Mouse (Mus musculus) megakaryocyte, embryonic 14.5 days (primary cell): Measurements from ENCODE around the gene D630003M21Rik. TPM values are rescaled to one million over a fixed set of nuclear protein-coding genes. Genes with fewer than 3 reads are reported as not detected.

Experiments used
- H3K27me3 ChIP-seq: replicated peaks from 2 replicates; pipeline ENCODE3; 2012; ENCODE audit warnings: inconsistent platforms
- H3K36me3 ChIP-seq: replicated peaks from 2 replicates; pipeline ENCODE3; 2012; ENCODE audit warnings: low read length, inconsistent platforms, mixed read lengths
- H3K4me1 ChIP-seq: 2 replicates; pipeline ENCODE4 v1.6.1; 2012; ENCODE audit warnings: inconsistent platforms
- H3K4me3 ChIP-seq: replicated peaks from 2 replicates; pipeline ENCODE3; 2012; ENCODE audit warnings: moderate library complexity, mild to moderate bottlenecking, inconsistent platforms
- H3K9me3 ChIP-seq: 2 replicates; pipeline ENCODE4 v1.6.1; 2012; ENCODE audit warnings: inconsistent platforms
- FLI1 ChIP-seq: IDR thresholded peaks from 2 replicates; pipeline ENCODE4 v1.6.1; 2012; ENCODE audit warnings: low read length, inconsistent platforms, mixed read lengths
- GATA1 ChIP-seq: IDR thresholded peaks from 3 replicates; pipeline ENCODE4 v1.6.1; 2012; ENCODE audit warnings: mixed read lengths, low read length, inconsistent platforms, borderline replicate concordance
- polyA plus RNA-seq: library from polyadenylated mRNA; stranded (reverse); fragments of >175 nt; gene quantifications from 2 replicates; pipeline ENCODE4 v1.2.3, GENCODE M21; 2012; ENCODE audit warnings: low replicate concordance; ENCODE audit not compliant: insufficient read depth

Gene D630003M21Rik
- polyA plus RNA-seq, 1 experiment: not detected

DNA sequence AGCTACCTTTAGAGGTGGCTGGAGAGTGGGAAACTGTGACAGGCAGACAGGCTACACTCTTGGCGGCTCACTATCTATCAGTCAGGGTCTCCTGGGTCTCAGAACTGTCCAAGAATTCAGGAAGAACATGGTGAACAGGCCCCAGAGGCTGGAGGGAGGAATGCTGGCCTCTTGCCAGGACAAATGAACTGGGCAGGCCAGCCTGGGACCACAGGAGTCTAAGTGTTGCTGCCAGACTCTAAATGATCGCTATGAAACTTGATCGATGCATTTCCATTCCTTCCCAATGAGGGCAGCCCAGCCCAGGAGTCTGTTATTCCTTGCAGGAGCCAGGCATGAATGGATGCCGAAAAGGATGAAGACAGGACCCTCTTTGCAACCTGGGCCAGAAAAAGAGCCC, 6.4 kb downstream of the D630003M21Rik start:
- H3K4me3 ChIP-seq: no peak overlapping the region
- no peaks in the 10 kb centered on the region for H3K36me3 ChIP-seq
- peaks cover 13% of the 10 kb centered on the region for H3K9me3 ChIP-seq
- TF ChIP-seq FLI1 (no peak), GATA1 (no peak)
- H3K4me1 ChIP-seq: no peaks in the 10 kb centered on the region
- H3K27me3 ChIP-seq: peaks cover 89% of the 10 kb centered on the region

DNA sequence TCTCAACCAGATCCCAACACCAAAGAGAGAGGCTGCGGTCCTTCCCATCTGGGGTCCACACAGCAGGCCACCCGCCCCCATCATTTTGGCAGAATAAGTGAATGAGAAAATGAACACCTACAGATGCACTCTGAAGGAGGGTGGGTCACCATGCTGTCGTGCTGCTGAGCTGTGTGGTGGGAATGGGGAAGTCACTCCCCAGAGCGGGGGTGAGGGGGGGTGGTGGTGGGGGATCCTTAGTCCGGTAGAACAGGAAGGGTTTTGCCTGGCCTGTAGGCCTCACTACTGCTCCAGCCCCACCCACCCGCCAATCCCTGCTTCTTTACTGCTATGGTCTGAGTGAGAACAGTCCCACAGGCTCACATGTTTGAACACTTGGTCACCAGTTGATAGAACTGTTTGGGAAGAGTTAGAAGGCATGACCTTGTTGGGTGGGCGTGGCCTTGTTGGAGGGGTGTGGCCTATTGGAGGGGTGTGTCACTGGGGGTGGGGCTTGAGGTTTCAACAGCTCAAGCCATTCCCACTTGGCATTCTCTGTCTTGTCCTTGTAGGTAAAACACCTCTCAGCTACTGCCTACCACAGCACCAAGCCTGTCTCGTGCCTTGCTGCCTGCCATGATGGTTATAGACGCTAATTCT, 7.5 kb downstream of the D630003M21Rik start:
- no peaks in the 10 kb centered on the region for H3K36me3 ChIP-seq
- H3K9me3 ChIP-seq: peaks cover 13% of the 10 kb centered on the region
- TF ChIP-seq GATA1: no peak
- TF ChIP-seq FLI1: no peak
- H3K4me3 ChIP-seq: no peak overlapping the region
- peaks cover 89% of the 10 kb centered on the region for H3K27me3 ChIP-seq
- H3K4me1 ChIP-seq: no peaks in the 10 kb centered on the region

DNA sequence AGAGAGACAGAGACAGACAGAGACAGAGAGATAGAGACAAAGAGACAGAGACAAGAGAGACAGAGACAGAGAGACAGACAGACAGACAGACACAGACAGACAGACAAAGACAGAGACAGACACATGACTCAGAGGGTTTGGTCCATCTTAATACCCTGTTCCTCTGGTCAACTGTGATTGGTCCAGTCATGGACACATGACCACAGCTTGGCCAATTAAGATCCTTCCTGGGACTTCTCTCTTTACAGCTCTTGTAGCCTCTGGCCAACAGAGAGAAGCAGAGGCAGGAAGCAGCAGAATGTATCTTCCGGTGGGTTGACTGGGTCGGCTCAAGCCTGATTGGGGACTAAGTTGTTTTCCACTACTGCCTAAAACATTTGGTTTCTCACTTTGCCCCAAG, 9.5 kb downstream of the D630003M21Rik start:
- Histone ChIP-seq H3K36me3 (no peaks in the 10 kb centered on the region), H3K27me3 (peaks cover 93% of the 10 kb centered on the region), H3K9me3 (peaks cover 13% of the 10 kb centered on the region), H3K4me1 (no peaks in the 10 kb centered on the region), H3K4me3 (no peak overlapping the region)
- TF ChIP-seq FLI1: no peak
- no peak for TF ChIP-seq GATA1

DNA sequence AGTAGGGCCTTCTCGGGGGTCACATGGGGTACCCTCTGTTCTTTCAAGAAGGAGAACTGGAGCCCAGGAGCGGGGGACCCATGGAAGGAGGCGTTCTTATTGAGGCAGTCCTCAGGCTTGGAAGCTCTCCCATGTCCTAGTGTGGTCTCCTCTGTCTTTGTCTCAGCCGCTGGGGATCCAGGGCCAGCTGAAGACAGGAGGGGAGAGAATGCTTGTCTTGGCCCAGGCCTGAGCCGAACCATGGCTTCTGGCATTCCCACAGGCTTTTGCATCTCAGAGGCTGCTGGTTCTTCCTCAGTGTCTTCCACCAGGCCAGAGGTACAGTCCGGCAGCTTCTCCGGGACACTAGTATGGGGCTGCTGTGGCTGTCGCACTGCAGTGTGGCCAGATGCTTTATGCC, 12.5 kb downstream of the D630003M21Rik start:
- Histone ChIP-seq H3K4me1 (no peaks in the 10 kb centered on the region), H3K4me3 (no peak overlapping the region), H3K27me3 (peaks cover 96% of the 10 kb centered on the region), H3K9me3 (peaks cover 3% of the 10 kb centered on the region), H3K36me3 (no peaks in the 10 kb centered on the region)
- no peak for TF ChIP-seq FLI1

DNA sequence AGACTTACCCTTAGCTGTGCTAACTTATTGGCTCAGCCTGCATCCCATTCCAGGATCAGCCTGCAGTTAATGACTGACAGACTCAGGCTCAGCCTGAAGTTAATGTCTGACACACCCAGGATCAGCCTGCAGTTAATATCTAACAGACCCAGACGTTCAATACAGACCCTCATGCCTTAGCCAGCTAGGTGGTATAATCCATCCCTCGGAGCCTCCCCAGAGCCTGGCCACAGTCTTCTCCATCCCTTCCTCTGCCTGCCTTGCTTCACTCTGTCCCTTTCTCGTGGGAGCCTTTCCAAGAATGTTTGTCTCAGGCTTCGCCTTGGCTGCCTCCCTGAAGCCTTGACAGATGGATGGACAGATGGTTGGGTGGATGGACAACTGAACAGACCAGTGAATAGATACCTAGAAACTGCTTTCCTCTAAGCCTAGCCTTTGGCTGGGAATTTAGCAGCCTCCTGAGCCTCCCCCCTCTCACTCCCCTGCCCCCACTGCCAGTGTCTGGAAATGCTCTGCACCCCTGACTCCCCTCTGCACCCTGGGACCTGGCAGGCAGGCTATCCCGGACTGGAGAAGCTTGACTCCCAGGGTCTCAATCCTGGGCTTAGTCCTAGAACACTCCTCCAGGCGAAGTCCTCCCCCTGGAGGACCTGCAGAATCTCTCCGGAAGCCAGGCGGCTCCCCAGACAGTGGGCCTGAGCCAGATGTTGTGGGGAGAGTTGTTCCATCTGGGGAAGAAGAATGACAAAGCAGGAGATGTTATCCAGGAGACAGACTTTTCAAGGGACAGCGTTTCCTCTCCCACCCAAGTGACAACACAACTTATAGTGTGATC, 13.5 kb downstream of the D630003M21Rik start:
- no peaks in the 10 kb centered on the region for H3K9me3 ChIP-seq
- H3K4me1 ChIP-seq: no peaks in the 10 kb centered on the region
- H3K36me3 ChIP-seq: no peaks in the 10 kb centered on the region
- H3K27me3 ChIP-seq: peaks cover 94% of the 10 kb centered on the region
- H3K4me3 ChIP-seq: no peak overlapping the region
- no peak for TF ChIP-seq GATA1
- TF ChIP-seq FLI1: no peak

DNA sequence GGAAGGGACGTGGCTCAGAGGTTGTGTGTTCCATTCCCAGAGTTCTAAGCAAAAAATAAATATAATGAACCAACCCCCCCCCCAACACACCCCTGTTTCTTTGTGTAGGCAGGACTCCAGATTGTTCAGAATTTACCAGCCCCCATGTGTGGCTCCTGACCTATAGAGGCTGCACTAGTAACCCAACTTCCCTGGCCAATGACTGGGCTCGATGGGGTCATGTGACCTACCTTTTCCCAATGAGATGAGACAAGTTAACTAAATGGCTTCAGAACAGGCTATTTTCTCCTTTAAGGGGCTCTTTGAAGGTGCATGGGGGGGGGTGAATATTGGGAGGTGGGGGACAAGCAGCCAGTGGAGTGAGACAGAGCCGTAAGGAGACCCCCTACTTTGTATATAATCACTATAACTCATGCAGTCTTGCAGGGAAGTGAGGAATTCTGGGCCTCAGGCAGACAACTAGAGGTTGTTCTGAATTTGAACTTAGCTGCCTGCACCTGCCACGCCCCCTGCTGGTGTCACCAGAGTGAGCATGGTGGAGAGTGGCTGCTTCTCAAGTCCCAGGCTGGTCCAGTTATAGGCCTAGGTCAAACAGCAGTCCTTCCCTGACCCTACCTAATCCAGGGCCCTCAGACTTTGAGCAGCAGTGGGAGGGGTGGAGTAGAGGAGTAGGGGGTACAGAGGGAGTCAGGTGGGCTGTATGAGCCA, 17.1 kb downstream of the D630003M21Rik start:
- Histone ChIP-seq H3K27me3 (peaks cover 96% of the 10 kb centered on the region), H3K9me3 (no peaks in the 10 kb centered on the region), H3K36me3 (no peaks in the 10 kb centered on the region), H3K4me1 (peaks cover 17% of the 10 kb centered on the region), H3K4me3 (no peak overlapping the region)
- TF ChIP-seq FLI1: no peak
- TF ChIP-seq GATA1: no peak

DNA sequence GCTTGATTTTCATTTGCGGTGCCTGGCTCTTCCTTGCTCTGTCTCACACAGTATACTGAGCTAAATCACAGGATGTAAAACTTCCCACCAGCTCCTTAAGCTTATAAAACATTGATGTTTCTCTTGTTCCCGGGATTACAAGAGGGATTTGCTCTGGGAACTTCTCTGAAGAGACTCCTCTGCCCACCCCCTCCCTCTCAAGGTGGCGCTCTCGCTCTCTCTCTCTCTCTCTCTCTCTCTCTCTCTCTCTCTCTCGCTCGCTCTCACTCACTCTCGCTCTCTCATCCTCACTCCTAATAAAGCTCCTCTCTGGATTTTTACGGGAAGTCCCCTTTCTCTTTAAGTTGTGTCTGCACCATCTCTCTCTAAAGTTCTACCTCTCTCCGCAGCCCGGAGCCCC, 18.1 kb downstream of the D630003M21Rik start:
- Histone ChIP-seq H3K4me3 (no peak overlapping the region), H3K9me3 (no peaks in the 10 kb centered on the region), H3K4me1 (peaks cover 17% of the 10 kb centered on the region), H3K36me3 (no peaks in the 10 kb centered on the region), H3K27me3 (peaks cover 94% of the 10 kb centered on the region)
- TF ChIP-seq GATA1: no peak
- TF ChIP-seq FLI1: no peak

DNA sequence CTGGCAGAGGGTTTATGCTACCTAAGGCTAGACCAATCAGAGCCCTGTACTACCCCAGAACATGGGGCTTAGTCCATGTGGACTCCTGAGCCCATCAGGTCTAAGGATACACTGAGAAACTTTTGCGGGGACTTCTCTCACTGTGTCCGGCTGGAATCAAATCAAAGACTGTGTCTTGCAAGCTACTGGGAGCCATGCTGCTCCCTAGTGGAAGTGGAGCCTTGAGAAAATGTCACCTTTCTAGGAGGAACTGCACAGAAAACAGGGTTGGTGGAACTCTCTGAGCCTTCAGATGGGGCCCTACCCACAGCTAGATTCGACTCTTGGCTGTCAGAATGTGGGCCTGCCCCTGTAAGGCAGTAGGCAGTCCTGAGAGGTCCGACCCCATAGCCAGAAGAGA, 18.5 kb downstream of the D630003M21Rik start:
- Histone ChIP-seq H3K9me3 (no peaks in the 10 kb centered on the region), H3K4me3 (no peak overlapping the region), H3K36me3 (no peaks in the 10 kb centered on the region), H3K27me3 (peaks cover 94% of the 10 kb centered on the region), H3K4me1 (peaks cover 17% of the 10 kb centered on the region)
- TF ChIP-seq GATA1 (no peak), FLI1 (no peak)

DNA sequence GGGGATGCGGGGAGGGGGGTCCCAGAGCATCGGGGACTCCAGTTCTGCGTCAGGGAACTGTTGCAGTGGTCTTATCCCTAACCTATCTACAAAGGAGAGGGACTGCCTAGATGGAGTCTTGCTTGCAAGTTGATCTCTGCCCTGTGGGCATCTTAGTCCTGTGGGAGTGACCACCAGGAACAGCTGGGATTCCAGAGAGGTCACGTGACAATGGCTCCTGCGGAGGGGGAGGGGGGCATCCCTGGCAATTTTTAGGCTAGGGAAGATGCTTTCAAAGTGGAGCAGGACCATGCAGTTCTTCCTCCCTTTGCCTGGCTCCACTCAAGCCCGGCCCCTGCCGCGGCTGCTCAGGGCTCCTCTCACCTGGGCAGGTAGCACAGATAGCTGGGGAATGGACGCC, 19.2 kb downstream of the D630003M21Rik start:
- TF ChIP-seq FLI1 (no peak), GATA1 (no peak)
- H3K9me3 ChIP-seq: no peaks in the 10 kb centered on the region
- no peak overlapping the region for H3K4me3 ChIP-seq
- peaks cover 17% of the 10 kb centered on the region for H3K4me1 ChIP-seq
- H3K27me3 ChIP-seq: peaks cover 93% of the 10 kb centered on the region
- no peaks in the 10 kb centered on the region for H3K36me3 ChIP-seq

DNA sequence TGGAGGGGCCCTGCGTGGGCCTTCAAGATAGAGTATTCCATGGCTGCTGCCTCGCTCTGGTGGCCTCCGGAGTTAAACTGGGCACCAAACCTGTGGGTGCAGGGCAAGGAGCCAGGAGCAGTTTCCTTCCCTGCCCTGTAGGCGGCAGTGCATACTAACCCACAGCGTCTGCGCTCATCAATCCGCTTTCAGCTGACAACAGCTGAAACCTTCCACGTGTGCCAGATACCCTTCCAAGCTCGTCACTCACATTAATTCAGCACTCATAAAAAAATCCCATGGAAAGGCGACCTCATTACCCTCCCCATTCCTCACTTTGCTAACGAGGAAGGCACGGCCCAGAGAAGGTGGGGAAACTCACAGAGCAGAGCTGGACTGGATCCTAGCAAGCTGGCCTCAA, 21.2 kb downstream of the D630003M21Rik start:
- no peak overlapping the region for H3K4me3 ChIP-seq
- peaks cover 17% of the 10 kb centered on the region for H3K4me1 ChIP-seq
- H3K27me3 ChIP-seq: peaks cover 92% of the 10 kb centered on the region
- TF ChIP-seq FLI1: no peak
- no peak for TF ChIP-seq GATA1
- no peaks in the 10 kb centered on the region for H3K9me3 ChIP-seq
- H3K36me3 ChIP-seq: no peaks in the 10 kb centered on the region
